Mouse (Mus musculus) CD4-positive naive resting alpha-beta T cell, adult 57 days (primary cell): ENCODE results near the gene Gtpbp6. TPM values are rescaled to one million over a fixed set of nuclear protein-coding genes. Genes with fewer than 3 reads are reported as not detected.

Experiments
- total RNA-seq: library from RNA; stranded (reverse); gene quantifications from one replicate; pipeline ENCODE4 v1.2.4, GENCODE M21; 2023

Gtpbp6 gene
- 139 TPM for total RNA-seq

DNA sequence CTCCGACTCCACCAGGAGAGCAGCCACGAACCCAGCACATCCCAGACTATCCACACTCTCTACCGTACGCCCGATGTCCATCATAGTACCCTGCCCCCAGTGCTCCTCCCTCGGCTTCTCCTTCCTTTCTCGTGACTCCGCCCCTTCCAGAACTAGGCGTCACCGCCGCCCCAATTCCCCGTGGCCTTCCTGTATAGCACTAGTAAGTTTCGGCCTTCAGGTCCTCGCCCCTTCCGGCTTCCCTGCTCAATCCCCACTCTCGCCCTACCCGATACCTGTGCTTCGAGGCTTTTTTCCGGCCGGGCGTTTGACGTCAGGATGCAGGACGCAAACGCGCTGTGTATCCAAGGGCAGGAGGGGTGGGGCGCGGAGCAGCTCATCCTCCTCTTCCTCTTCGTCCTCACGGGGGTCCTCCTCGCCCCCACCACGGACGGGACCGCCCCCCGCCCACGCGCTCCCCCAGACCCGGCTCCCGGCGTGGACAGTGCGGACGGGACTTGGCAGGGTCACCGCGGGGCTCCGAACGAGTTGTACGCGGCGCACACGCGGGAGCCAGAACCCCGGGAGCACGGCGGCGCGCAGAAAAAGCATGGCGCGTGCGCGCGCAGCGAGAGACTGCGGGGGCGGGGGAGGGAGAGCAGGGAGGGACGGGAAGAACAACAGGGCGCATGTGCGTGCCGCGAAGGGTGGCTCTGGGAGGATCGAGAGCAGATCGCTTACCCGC lies at the start of gene Gtpbp6:
Gtpbp6 (minus strand) TSS at position 617 of the 724 bp plus-strand sequence.

DNA sequence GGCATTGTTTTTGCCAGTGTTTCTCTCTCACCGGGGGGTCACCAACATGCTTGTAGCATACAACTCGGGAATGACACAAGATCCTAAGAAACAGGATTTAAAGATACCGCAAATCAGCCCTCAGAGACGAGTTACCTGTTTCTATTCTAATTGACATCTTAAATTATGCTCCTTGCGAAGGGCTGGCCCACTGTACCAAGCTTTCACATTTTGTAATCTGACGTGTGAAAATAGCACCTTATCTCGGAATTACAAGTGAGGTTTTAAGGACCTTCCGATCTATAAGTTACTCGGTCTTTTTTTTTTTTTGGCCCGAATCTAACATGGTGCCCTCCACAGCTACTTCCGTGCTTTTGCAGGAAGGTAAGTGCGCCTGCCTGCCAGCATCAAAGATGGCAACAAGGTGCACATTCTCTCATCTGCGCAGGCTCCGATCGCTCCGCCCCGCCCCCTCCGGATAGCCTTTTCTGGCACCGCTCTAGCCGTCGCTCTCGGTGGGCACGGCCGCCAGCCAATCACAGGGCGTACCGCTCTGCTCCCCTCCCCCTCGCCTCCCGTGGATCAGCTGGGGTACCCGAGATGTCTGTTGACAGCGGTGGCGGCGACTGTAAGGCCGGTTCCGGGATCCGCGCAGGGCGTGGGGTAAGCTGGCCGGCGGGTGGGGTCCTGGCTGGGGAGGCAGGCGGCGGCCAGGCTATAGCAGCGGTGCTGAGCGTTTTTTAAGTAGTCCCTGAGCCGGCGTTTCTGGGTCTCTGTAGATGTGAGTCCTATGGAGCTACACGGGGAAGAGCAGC lies 27.5 kb upstream of the Gtpbp6 start, which contains the start of gene Chfr:
Chfr (plus strand) TSS at position 550 of the 794 bp plus-strand sequence.

DNA sequence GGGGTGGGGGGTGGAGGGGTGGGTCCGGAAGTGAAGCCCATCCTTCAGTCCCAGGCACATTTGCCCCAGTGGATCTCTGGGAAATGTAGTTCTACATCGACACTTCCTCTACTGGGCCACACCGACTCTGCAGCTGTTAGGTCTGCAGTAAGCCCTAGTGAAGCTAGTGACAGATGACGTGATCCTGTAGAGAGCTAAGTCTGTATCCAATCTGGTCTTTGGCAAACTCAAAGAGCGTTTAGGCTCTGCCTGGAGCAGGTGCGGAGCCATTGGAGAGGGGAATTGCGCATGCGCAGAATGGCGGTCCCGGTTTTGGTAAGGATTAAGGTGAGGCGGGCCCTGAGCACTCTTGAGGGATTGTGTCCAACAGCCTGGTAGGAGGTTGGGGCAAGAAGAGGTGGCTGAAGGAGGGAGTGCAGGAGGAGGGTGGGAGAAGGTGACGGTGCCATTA lies 2.0 kb upstream of the Gtpbp6 start, which contains the start of gene Zfp605:
Zfp605 (plus strand) TSS at position 102 of the 451 bp plus-strand sequence.

DNA sequence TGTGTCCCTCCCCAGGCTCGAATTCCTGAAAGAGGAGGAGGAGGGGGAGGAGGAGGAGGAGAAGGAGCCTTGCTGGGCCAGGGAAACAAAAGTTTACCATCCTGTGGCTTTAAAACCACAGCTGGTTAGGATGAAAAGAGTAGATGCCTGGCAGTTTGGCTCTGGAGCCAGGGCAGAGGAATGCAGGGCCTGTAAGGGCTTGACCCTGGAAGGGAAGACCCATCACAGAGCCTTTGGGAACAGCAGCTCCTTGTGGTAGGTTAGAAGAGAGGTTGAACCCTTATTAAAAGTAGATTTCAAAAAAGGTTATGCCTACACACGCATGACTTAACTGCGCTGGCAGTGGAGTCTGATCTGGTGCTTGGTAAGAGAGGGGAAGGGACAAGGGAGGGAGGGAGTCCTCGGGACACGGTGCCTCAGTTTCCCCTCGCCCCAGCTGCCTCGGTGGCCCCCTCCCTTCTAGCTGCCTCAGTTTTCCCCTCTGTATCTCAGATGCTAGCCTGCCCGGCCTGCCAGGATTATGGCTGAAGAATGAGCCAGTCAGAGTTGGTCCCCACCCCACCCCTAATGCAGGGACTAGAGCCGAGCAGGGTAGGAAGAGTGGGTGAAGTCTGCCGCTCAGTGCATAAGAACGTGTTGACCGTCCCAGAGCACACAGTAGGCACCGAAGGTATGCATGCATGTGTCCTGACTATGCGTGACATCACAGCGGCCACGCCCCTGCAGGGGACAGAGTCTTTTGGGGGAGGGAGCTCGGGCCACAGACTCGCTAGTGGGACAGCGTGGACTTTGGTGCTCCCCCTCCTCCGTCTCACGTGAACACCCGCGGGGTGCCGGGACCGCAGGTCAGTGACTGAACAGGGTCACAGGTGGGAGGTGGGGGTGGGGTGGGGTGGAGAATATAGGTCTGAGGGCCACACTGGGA lies 8.1 kb downstream of the Gtpbp6 start, which contains the start of gene Plcxd1:
Plcxd1 (plus strand) TSS at position 314 of the 925 bp plus-strand sequence.

DNA sequence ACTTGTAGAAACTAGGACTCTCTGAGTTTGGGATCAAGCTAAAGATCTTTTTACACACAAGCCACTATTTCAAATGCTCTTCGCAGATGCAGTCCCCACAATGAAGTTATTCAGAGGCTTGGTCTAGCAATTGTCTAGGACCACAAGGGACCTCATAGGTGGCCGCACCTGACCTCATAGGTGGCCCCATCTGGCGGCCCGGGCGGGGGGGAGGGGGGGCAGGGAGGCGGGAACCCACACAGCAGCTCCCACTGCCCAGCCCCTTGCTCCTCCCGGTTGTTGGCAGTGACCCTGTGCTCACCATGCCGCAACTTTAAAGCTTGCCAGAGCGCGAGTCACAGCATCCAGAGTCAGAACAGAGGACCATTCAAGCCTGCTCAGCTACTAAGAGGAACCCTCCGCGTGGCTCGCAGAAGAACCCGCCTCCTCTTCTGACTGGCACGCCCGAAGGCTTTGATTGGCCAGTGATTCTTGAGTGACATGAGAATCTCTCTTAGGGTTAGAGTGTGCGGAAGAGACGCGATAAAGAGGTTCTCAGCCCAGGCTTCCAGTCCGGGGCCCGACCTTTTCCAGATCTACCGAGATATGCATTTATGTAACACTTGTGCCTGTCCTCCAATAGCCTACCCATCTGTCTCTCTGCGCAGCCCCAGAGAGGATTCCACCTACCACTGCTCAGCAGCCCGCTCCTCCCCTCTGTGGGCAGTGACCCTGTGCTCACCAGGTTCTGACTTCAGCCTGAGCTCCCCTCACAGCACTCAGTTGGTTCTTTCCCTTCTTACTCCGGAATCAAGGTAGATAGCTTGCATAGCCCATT lies 13.8 kb downstream of the Gtpbp6 start, which contains the start of gene Gm35315:
Gm35315 (minus strand) TSS at position 391 of the 817 bp plus-strand sequence.

DNA sequence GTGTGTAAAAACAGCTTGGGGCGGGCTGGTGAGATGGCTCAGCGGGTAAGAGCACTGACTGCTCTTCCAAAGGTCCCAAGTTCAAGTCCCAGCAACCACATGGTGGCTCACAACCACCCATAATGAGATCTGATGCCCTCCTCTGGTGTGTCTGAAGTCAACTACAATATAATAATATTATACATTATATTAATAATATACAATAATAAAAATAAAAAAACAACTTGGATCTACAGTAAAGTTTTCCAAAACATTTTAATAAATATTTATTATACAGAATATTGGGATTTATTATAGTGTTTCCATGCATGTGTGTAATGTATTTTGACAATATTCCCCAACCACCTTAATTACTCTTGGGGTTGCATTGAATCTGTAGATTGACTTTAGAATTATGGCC lies 35.6 kb downstream of the Gtpbp6 start, which contains the start of gene Gm17655:
Gm17655 (minus strand) TSS at position 101 of the 400 bp plus-strand sequence.

Other genes starting within 250 kb of the Gtpbp6 start
- gene Gm15446, start 184.8 kb downstream of the Gtpbp6 start, total RNA-seq: 18.3 TPM
- gene Zfp932, start 111.7 kb downstream of the Gtpbp6 start, total RNA-seq: 28.4 TPM
- gene Gm17655, start 35.7 kb downstream of the Gtpbp6 start, total RNA-seq: 18.9 TPM
- 1.0 TPM for gene Gm35315, start 13.8 kb downstream of the Gtpbp6 start, total RNA-seq
- gene Plcxd1, start 8.2 kb downstream of the Gtpbp6 start, total RNA-seq: 0.56 TPM
- 4.2 TPM for gene Zfp605, start 1.9 kb upstream of the Gtpbp6 start, total RNA-seq
- gene Chfr, start 27.6 kb upstream of the Gtpbp6 start, total RNA-seq: 90.4 TPM
- gene Golga3, start 68.5 kb upstream of the Gtpbp6 start, total RNA-seq: 43.0 TPM
- 57.6 TPM for gene Ankle2, start 122.8 kb upstream of the Gtpbp6 start, total RNA-seq
- 37.0 TPM for gene Pgam5, start 161.7 kb upstream of the Gtpbp6 start, total RNA-seq
- 4.1 TPM for gene Pxmp2, start 178.0 kb upstream of the Gtpbp6 start, total RNA-seq
- gene Pole, start 178.1 kb upstream of the Gtpbp6 start, total RNA-seq: 4.7 TPM
- gene P2rx2, start 235.0 kb upstream of the Gtpbp6 start, total RNA-seq: 0.27 TPM
- gene Lrcol1, start 236.5 kb upstream of the Gtpbp6 start, total RNA-seq: not detected